Mouse (Mus musculus) C2C12 (cell line): ENCODE results near the gene P2ry1.

Experiments used
- CEBPB ChIP-seq: IDR thresholded peaks from one replicate; pipeline ENCODE4 v1.6.1; 2011; ENCODE audit warnings: low read depth, mild to moderate bottlenecking, control low read depth, moderate library complexity
- CTCF ChIP-seq: IDR thresholded peaks from one replicate; pipeline ENCODE4 v1.5.1; 2011; ENCODE audit not compliant: control insufficient read depth, insufficient read depth, insufficient read length
- FOSL1 ChIP-seq: IDR thresholded peaks from one replicate; pipeline ENCODE4 v1.8.0; 2011; ENCODE audit warnings: mild to moderate bottlenecking, low read length; ENCODE audit not compliant: poor library complexity, insufficient read depth, severe bottlenecking
- MAX ChIP-seq: IDR thresholded peaks from one replicate; pipeline ENCODE4 v1.6.1; 2011; ENCODE audit warnings: mild to moderate bottlenecking, control low read depth
- MYOD1 ChIP-seq: IDR thresholded peaks from one replicate; pipeline ENCODE4 v1.6.1; 2011; ENCODE audit warnings: low read depth; ENCODE audit not compliant: control insufficient read depth, insufficient read length
- MYOG ChIP-seq: IDR thresholded peaks from one replicate; pipeline ENCODE4 v1.6.1; 2011; ENCODE audit not compliant: control insufficient read depth, insufficient read length; ENCODE audit errors: extremely low read depth
- USF1 ChIP-seq: IDR thresholded peaks from one replicate; pipeline ENCODE4 v1.6.1; 2011; ENCODE audit warnings: low read depth, mild to moderate bottlenecking, control low read depth, moderate library complexity

- no peak for TF ChIP-seq MYOG
- TF ChIP-seq CTCF, result no peak
- TF ChIP-seq MYOD1, result no peak
- no peak for TF ChIP-seq MAX
- no peak for TF ChIP-seq USF1
- TF ChIP-seq CEBPB, result no peak
- no peak for TF ChIP-seq FOSL1
These were observed 47.5 kb downstream of the P2ry1 start for GRCm38 (mm10) chr3:61049976-61050672.
